Mouse (Mus musculus): ENCODE measurements at regions not wholly inside any gene's neighbourhood (a gene's known extent, or its start where the extent isn't known, plus 50 kb on each side); places are given as distances from the start of the nearest gene placed in this dataset.

GRCm38 (mm10) chr15:70276838-70277237 is 3557.5 kb upstream of the Gm6569 start:
- no peaks in the 10 kb centered on the region for H3K36me3 ChIP-seq

GRCm38 (mm10) chr15:70321781-70322180 is 3512.6 kb upstream of the Gm6569 start:
- Histone ChIP-seq H3K27me3 (replicated peaks) (no peaks in the 10 kb centered on the region), H3K27ac (no peak overlapping the region), H3K4me2 (replicated peaks) (no peak overlapping the region), H3K36me3 (no peaks in the 10 kb centered on the region), H3K9me3 (no peaks in the 10 kb centered on the region), H3K4me3 (replicated peaks) (no peak overlapping the region), H3K9ac (no peak overlapping the region), H3K4me1 (replicated peaks) (no peaks in the 10 kb centered on the region)
- no peak for ATAC-seq
- 67% methylated on average over 2 of the region's 2 CpGs for WGBS

More at GRCm38 (mm10) chr15:70276838-70277237, 3557.5 kb upstream of the Gm6569 start:
- Histone ChIP-seq H3K9ac (no peak overlapping the region), H3K27me3 (replicated peaks) (no peaks in the 10 kb centered on the region), H3K27ac (no peak overlapping the region), H3K9me3 (no peaks in the 10 kb centered on the region), H3K4me2 (replicated peaks) (no peak overlapping the region), H3K4me1 (replicated peaks) (no peaks in the 10 kb centered on the region), H3K4me3 (replicated peaks) (no peak overlapping the region)
- peak; percentile 65 for ATAC-seq
- WGBS = 23% methylated on average over 1 of the region's 1 CpGs

DNA sequence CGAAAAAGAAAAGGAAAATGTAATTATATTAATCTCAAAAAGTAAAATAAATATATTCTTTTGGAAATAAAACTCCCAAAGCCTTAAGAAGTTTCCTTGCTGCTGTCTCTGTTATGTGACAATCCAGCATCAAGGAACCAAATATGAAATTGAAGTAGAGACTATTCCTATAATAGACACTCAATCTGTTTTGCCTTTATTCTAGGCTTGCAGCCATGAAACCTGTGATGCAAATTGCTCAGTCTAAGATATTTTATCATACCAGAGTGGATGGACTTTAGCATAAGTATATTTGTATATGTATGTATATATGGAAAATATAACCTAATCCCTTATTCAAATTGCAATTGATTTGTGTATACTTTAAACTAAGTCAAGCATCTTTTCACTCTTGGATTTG is 3495.1 kb upstream of the Gm6569 start:
- WGBS = 59% methylated on average over 1 of the region's 1 CpGs
- Histone ChIP-seq H3K36me3 (no peaks in the 10 kb centered on the region), H3K9ac (no peak overlapping the region), H3K27ac (no peak overlapping the region), H3K27me3 (replicated peaks) (no peaks in the 10 kb centered on the region), H3K9me3 (no peaks in the 10 kb centered on the region), H3K4me3 (replicated peaks) (no peak overlapping the region), H3K4me1 (replicated peaks) (no peaks in the 10 kb centered on the region), H3K4me2 (replicated peaks) (no peak overlapping the region)
- ATAC-seq = no peak

GRCm38 (mm10) chr15:70341401-70341800 is 3493.0 kb upstream of the Gm6569 start:
- Histone ChIP-seq H3K36me3 (no peaks in the 10 kb centered on the region), H3K4me3 (replicated peaks) (no peak overlapping the region), H3K4me1 (replicated peaks) (no peaks in the 10 kb centered on the region), H3K27me3 (replicated peaks) (no peaks in the 10 kb centered on the region), H3K4me2 (replicated peaks) (no peak overlapping the region), H3K9ac (no peak overlapping the region), H3K9me3 (no peaks in the 10 kb centered on the region), H3K27ac (no peak overlapping the region)
- ATAC-seq = no peak

DNA sequence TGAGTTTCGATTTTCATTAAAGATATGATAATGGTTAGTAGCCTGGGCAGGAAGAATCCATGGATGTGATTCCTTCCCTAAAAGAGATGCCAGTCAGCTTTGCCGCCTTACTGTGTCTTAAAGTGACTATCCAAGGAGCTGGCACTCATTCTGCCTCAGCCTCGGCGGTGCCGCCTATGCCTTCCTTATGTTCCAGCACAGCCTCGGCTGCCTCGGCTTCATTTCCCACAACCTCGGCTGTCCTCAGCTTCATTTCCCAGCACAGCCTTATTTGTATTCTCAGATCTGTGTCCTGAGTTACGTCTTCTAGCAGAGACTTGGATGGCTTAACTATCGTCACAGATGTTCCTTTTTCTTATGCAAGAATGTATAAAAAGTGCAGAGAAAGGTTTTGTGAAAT is 3476.4 kb upstream of the Gm6569 start:
- no peaks in the 10 kb centered on the region for H3K9me3 ChIP-seq
- no peak overlapping the region for H3K4me2 ChIP-seq (replicated peaks)

DNA sequence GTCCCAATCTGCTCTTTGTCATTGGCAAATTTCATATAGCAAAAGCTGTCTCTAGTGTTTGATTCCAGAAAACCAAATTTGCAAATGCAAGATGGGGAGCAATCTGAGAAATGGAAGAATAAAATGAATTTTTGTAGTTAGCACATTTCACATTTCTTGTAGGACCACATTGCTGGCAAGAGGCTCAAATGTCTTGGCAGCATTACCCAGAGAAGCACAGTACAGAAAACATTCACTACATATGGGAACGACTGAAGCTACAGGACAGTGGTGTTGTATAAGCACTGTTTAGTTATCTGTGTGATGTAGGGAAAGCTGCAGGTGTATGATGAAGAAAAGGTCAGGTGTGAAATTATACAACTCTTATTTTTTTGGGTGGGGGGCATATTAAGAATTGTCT is 3449.7 kb upstream of the Gm6569 start:
- Histone ChIP-seq H3K9ac (no peak overlapping the region), H3K4me3 (replicated peaks) (no peak overlapping the region), H3K9me3 (no peaks in the 10 kb centered on the region), H3K4me1 (replicated peaks) (no peaks in the 10 kb centered on the region), H3K27me3 (replicated peaks) (no peaks in the 10 kb centered on the region), H3K4me2 (replicated peaks) (no peak overlapping the region), H3K36me3 (no peaks in the 10 kb centered on the region), H3K27ac (no peak overlapping the region)
- ATAC-seq = no peak
- WGBS = 88% methylated on average over 1 of the region's 1 CpGs

More for the DNA sequence above, 3476.4 kb upstream of the Gm6569 start:
- Histone ChIP-seq H3K4me1 (replicated peaks) (no peaks in the 10 kb centered on the region), H3K27me3 (replicated peaks) (no peaks in the 10 kb centered on the region), H3K4me3 (replicated peaks) (no peak overlapping the region), H3K27ac (no peak overlapping the region), H3K9ac (no peak overlapping the region), H3K36me3 (no peaks in the 10 kb centered on the region)
- 84% methylated on average over 10 of the region's 10 CpGs for WGBS
- no peak for ATAC-seq

GRCm38 (mm10) chr15:70416311-70416710 is 3418.1 kb upstream of the Gm6569 start:
- no peaks in the 10 kb centered on the region for H3K36me3 ChIP-seq
- H3K27me3 ChIP-seq (replicated peaks) = no peaks in the 10 kb centered on the region
- H3K9ac ChIP-seq = no peak overlapping the region
- no peak overlapping the region for H3K4me3 ChIP-seq (replicated peaks)
- H3K27ac ChIP-seq = no peak overlapping the region
- H3K9me3 ChIP-seq = no peaks in the 10 kb centered on the region
- WGBS = 76% methylated on average over 3 of the region's 3 CpGs
- H3K4me1 ChIP-seq (replicated peaks) = no peaks in the 10 kb centered on the region
- no peak overlapping the region for H3K4me2 ChIP-seq (replicated peaks)
- no peak for ATAC-seq

DNA sequence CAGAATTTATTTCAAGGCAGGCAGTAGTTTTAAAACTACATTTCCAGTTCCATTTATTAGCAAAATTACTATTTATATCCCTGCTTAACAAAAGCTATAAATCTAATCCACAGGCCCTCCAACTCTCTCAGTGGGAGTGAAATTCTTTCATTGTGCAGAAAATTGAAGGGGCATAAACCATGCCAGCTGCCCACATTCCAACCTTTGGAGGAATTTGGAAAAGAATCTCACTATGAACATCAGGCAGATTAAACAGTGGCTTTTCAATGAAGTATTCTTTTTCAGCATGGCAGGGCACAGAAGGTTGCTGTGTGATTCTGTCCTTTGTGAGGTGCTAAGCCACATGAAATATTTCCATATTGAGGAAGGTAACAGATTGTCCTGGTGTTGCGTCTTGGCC is 3408.8 kb upstream of the Gm6569 start:
- 80% methylated on average over 1 of the region's 1 CpGs for WGBS
- no peaks in the 10 kb centered on the region for H3K36me3 ChIP-seq

More for the DNA sequence above, 3408.8 kb upstream of the Gm6569 start:
- H3K9me3 ChIP-seq = no peaks in the 10 kb centered on the region
- H3K4me3 ChIP-seq (replicated peaks) = no peak overlapping the region
- no peak overlapping the region for H3K9ac ChIP-seq
- H3K4me1 ChIP-seq (replicated peaks) = no peaks in the 10 kb centered on the region
- H3K4me2 ChIP-seq (replicated peaks) = no peak overlapping the region
- ATAC-seq = no peak
- no peaks in the 10 kb centered on the region for H3K27me3 ChIP-seq (replicated peaks)
- H3K27ac ChIP-seq = no peak overlapping the region

All from intestine, embryonic 15.5 days (tissue).